Mouse (Mus musculus) natural killer cell, adult 2 months (primary cell): ENCODE data around the gene Casp4.
A peak's percentile ranks its signal among the peaks of the same experiment; 100 is the strongest.

Experiments used
- DNase-seq, 2 experiments: peaks; one replicate each; pipeline ENCODE4 v3.0.0; 2022; ENCODE audit warnings: low spot score in 2 of 2

Gene Casp4

GRCm38 (mm10) chr9:5308561-5308960 lies at the start of gene Casp4:
Gene Casp4 (plus strand): TSS chr9:5308828.
- DNase-seq = peak; percentile 50 to 71

- no peak for DNase-seq
Measured at GRCm38 (mm10) chr9:5263951-5264475, 44.6 kb upstream of the Casp4 start.

GRCm38 (mm10) chr9:5270274-5270673 lies 38.4 kb upstream of the Casp4 start:
- DNase-seq = no peak

GRCm38 (mm10) chr9:5270884-5271283 lies 37.7 kb upstream of the Casp4 start:
- no peak for DNase-seq

GRCm38 (mm10) chr9:5271334-5271845 lies 37.2 kb upstream of the Casp4 start:
- DNase-seq = no peak

- DNase-seq = no peak
Measured at GRCm38 (mm10) chr9:5286071-5286470, 22.6 kb upstream of the Casp4 start.

- no peak for DNase-seq
Measured at GRCm38 (mm10) chr9:5286597-5286996, 22.0 kb upstream of the Casp4 start.

- DNase-seq = no peak
Measured at GRCm38 (mm10) chr9:5296354-5297237, 12.0 kb upstream of the Casp4 start.

GRCm38 (mm10) chr9:5298329-5299131 lies 10.1 kb upstream of the Casp4 start, which contains the start of gene Casp1:
Gene Casp1 (plus strand): TSS chr9:5298517.
- peak; percentile 24 to 31 for DNase-seq

- DNase-seq = no peak
Measured at GRCm38 (mm10) chr9:5299132-5299381, 9.6 kb upstream of the Casp4 start.

GRCm38 (mm10) chr9:5310112-5310511 lies 1.5 kb downstream of the Casp4 start:
- no peak for DNase-seq

GRCm38 (mm10) chr9:5311435-5311834 lies 2.8 kb downstream of the Casp4 start:
- DNase-seq = peak; percentile 14 to 31

GRCm38 (mm10) chr9:5328204-5328603 lies 19.6 kb downstream of the Casp4 start:
- no peak for DNase-seq

- no peak for DNase-seq
Measured at GRCm38 (mm10) chr9:5332441-5332840, 23.8 kb downstream of the Casp4 start.

GRCm38 (mm10) chr9:5333422-5333821 lies 24.8 kb downstream of the Casp4 start:
- DNase-seq = no peak

- DNase-seq = no peak
Measured at GRCm38 (mm10) chr9:5343092-5343491, 34.5 kb downstream of the Casp4 start.

GRCm38 (mm10) chr9:5344090-5344489 lies 35.5 kb downstream of the Casp4 start:
- no peak for DNase-seq

- no peak for DNase-seq
Measured at GRCm38 (mm10) chr9:5345291-5345898, 36.8 kb downstream of the Casp4 start, which contains the start of gene Casp12. Gene Casp12 (plus strand): TSS chr9:5345430.

GRCm38 (mm10) chr9:5347381-5347780 lies 38.8 kb downstream of the Casp4 start:
- no peak for DNase-seq

GRCm38 (mm10) chr9:5353673-5354072 lies 45.0 kb downstream of the Casp4 start:
- no peak for DNase-seq

GRCm38 (mm10) chr9:5356801-5357200 lies 48.2 kb downstream of the Casp4 start:
- DNase-seq = no peak
